Mouse (Mus musculus): ENCODE measurements around the gene Rimkla. TPM values are rescaled to one million over a fixed set of nuclear protein-coding genes. Genes with fewer than 3 reads are reported as not detected.
"Not testable (repeated sequence)": the region's sequence is repeated elsewhere in the genome, so short reads cannot be mapped to it uniquely, and the experiment has no call there.

Rimkla gene
- total RNA-seq (2015; ENCODE audit: low replicate concordance) (not detected in 2 replicates), total RNA-seq (2017; ENCODE audit: low replicate concordance) (not detected in 2 replicates)

DNA sequence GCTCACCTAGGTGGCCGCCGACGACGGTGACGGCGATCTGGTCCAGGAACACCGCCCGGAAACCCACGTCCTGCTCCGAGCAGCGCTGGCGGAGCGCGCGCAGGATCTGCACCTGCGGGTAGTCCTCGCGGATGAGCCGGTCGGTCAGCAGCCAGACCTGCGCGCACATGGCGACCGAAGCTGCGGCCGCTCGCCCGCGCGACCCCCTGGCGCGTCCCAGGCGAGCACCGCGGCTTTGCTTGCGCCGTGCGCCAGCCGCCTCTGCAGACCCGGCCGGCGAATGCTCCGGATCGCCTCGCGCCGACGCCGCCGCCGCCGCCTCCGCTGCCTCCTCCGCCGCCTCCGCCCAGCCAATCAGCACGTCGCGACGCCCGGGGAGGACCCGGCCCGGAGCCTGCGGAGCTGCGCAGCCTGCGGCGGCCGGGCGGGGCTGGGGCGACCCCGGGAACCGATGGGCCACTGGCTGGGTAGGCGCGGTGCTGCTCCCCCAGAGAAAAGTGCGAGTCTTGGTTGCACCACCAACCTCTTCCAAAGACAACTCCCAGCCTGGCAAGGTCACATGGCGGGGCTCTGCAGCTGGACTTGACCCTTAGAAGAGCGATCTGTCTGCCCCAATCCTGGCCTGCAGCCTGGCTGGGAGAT lies at the start of gene Rimkla:
Rimkla (minus strand) TSS at position 338 of the 642 bp plus-strand sequence.
- no peak for ATAC-seq (replicated peaks; ENCODE audit: low FRiP score, poor library complexity, severe bottlenecking)

DNA sequence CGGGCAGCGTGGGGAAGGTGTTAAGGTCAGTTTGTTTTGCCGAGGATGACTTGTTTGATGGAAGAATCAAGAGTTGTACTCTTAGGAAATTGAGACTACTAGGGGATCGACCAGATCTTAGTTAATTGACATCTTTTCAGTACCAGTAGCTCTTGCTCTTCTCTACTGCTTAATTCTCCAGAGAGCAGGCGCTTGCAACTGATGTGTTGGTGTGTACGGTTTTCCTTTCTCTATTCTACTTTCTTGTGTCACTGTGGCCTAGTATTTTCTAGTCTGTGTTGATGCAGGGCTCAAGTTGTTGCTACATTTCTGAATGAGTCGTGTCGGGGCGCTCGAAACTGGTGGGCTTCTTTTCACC lies 48.1 kb upstream of the Rimkla start:
- ATAC-seq (replicated peaks; ENCODE audit: low FRiP score, poor library complexity, severe bottlenecking) = no peak

DNA sequence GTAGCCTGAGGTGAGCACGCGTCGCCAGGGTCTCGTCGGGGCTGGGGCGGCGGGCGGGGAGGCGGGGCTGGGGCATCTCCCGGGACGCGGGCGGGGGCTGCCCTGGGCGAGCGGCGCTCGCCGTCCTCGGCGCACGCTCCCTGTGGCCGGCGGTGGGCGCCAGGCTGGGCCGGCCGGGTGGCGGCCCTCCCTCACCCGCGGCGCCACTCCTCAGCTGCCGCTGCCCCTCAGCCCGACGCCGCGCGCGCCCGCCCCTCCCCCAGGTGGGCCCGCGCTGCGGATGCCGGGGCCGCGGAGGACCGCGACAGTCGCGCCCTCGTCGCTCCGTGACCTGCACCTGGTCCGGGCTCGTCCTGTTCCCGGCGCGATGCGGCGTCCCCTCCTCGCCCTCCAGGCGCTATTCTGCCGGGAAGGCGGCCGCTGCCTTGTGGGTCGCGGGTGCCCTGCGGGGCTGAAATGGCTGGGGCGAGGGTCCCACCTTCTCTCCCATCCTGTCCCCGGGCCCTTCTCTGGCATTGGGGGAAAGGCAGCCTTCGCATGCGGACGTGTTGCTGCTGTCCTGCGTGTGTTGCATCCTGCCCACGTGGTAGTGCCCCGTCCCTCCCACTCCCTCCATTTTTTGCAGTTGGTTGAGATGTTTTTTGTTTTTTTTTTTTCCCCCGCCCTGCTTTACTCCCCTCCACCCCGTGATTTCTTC lies 47.6 kb upstream of the Rimkla start:
- peak; percentile 45; the same call in 1 of the 2 replicates for ATAC-seq (replicated peaks; ENCODE audit: low FRiP score, poor library complexity, severe bottlenecking)

DNA sequence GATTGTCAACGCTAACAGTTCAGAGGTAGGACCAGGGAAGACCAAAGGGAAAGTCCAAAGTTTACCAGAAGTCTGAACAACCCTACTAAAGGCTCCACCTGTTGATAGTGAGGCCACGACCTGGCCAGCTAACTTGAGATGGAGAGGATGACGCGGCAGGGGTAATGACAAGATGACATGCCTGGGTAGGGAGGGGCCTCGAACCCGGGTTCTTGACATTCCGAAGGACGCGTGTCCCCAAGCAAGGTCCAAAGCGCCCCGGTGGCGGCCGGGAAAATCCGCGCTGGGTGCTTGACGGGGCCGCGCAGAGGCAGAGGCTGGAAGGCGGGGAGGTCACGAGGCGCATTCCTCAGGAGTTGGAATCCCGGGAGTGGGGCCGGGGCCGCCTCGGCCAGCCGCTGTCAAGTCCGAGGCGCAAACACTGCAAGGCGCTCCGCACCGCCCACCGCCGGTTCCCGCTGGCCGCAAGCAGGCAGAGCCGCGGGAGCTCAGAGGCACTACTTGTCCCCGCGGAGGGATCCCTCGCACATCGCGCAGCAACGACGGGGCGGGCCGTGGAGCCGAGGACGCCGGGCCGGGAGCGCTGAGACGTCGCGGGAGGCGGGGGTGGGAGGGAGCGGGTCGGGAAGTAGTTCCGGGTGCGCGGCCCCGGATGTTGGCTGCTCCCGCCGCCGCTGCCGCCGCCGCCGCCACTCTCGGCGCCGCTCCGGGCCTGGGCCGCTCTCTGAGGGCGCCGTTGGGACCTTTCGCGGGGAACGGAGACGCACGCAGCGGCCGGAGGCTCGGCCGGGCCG lies 46.8 kb upstream of the Rimkla start, which contains the start of gene Frg2f1:
Frg2f1 (minus strand) TSS at position 499 of the 794 bp plus-strand sequence.
- peak; percentile 89 for ATAC-seq (replicated peaks; ENCODE audit: low FRiP score, poor library complexity, severe bottlenecking)

DNA sequence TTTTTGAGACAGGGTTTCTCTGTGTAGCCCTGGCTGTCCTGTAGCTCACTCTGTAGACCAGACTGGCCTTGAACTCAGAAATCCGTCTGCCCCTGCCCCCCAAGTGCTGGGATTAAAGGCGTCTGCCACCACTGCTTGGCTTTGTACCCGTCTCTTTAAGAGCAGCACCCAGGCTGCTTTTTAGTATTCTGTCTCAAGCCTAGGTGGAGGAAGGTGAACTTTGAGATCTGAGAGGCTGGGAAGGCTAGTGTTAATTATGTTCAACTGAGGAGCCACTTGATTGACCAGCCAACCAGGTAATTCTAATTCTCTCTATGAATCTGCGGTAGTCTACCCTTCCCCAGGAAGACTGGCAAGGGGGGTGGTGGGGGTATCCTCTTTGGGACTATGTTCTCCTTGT lies 45.0 kb upstream of the Rimkla start:
- ATAC-seq (replicated peaks; ENCODE audit: low FRiP score, poor library complexity, severe bottlenecking) = no peak

DNA sequence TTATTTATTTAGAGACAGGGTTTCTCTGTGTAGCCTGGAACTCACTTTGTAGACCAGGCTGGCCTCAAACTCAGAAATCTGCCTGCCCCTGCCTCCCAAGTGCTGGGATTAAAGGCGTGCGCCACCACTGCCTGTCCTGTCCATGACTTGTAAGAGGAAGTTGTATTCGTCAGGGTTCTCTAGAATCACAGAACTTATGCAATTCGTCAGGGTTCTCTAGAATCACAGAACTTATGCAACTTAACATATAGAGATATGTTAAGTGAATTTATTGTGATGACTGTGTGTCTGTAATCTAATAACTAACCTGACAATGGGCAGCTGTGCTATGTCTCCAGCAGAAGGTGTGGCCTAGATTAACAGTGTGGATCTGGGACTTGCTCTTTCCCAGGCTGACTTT lies 44.2 kb upstream of the Rimkla start, which contains the start of gene Foxj3:
Foxj3 (plus strand) TSS at position 390 of the 400 bp plus-strand sequence.
- not testable (repeated sequence) for ATAC-seq (replicated peaks; ENCODE audit: low FRiP score, poor library complexity, severe bottlenecking)

DNA sequence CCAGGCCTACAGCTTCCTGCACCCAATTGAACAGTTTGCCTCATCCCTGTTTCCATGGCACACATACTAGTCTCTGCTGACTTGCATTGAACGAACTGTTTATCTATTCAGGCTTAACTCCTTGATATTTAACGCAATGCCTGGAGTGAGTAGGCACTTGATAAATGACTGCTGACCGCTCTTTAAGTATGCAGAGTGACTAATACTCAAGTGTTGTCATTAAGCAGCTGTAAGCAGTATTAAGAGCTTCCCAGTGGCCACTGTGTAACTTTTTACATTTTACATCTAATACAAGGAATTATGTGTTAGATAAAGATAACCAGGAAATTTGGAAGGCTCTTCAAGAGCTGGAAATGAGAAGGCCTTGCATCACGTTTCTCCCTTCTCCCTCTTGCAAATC lies 42.7 kb upstream of the Rimkla start:
- ATAC-seq (replicated peaks; ENCODE audit: low FRiP score, poor library complexity, severe bottlenecking) = no peak

DNA sequence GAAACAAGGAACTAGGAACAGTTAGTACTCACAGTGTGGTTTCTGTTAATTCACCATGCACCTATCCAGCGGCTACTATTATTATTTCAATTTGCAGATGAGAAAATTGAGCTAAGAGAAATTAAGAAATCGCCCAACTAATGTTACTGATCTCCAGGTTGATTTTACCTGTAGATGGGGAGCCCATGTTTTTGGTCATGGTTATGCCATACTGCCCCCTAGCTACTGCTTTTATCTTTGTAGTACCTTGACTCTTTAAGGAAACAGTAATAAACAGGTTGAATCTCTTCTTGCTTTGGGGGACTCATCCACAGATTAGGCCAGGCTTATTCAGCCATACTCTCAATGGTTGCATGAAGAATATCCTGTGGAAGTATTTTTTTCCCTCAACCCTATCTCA lies 39.4 kb upstream of the Rimkla start:
- no peak for ATAC-seq (replicated peaks; ENCODE audit: low FRiP score, poor library complexity, severe bottlenecking)

DNA sequence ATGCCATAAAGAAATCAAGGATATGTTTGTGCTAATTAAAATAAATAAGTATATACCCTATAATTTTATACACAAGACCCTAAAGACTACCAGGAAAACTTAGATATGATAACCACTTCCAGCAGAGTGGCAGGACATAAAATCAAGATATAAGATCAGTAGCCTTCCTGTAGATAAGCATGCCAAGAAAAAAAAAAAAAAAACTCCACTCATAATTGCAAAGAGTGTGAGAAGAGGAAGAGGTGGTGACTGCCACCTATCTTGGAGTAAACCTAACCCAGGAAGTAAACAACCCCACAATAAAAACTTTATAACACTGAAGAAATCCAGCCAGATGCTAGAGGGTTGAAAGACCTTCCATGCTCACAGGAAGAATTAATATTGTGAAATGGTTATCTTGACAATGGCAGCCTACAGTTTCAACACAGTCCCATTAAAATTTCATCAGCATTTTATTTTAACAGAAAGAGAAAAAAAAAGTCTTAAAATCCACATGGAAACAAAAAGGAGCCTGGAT lies 34.0 kb upstream of the Rimkla start:
- ATAC-seq (replicated peaks; ENCODE audit: low FRiP score, poor library complexity, severe bottlenecking) = no peak

DNA sequence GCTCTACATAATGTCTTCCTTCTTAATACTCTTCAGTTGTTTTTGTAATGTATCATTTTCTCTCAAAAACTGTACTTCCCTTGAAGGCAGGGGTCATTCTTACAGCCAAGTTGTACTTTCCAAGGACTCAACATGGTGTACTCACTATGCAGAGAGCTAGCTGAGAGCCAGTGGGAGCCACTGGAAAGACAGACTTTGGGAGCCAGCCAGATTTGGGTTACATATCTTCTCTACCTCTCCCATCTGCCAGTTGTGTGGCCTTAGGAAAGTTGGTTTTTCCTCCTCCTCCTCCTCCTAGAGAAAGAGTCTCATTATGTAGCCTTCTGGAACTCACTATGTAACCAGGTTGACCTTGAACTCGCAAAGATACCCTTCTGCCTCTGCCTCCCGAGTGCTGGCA lies 32.0 kb upstream of the Rimkla start:
- ATAC-seq (replicated peaks; ENCODE audit: low FRiP score, poor library complexity, severe bottlenecking) = no peak

DNA sequence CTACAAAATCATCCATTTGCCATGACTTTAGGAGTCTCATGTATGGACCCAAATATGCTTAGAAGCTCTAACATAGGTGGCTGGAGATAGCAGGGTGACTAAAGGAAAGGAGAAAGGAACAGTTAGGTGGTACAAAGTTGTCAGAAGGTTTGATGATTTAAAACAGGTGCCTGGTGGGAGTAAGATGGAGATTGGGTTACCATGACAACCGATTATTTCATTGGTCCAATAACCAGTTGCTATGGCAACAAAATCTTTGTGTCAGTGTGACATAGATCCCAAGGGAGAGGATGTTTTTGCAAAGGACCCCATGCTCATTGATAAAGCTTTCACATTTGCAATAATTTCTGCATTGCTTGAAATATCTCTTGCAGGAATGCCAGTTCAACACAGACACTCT lies 31.6 kb upstream of the Rimkla start:
- no peak for ATAC-seq (replicated peaks; ENCODE audit: low FRiP score, poor library complexity, severe bottlenecking)

DNA sequence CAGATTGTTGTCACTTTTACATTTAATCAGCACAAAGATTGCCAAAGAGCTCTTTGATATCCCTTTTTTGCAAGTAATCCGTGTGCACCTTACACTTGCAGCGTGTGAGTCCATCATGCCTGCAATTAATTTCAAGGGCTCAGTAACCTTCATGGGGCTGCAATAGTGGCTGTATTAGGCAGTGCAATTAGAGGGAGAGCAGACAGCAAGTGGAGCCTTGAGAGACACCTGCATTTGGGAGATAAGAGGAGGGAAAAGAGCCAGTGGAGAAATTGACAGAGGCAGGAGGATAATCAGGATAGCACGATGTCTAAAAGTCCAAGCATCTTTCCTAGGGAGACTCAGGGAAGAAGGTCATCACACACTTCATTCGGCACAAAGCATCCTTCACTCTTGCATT lies 31.1 kb upstream of the Rimkla start:
- no peak for ATAC-seq (replicated peaks; ENCODE audit: low FRiP score, poor library complexity, severe bottlenecking)

DNA sequence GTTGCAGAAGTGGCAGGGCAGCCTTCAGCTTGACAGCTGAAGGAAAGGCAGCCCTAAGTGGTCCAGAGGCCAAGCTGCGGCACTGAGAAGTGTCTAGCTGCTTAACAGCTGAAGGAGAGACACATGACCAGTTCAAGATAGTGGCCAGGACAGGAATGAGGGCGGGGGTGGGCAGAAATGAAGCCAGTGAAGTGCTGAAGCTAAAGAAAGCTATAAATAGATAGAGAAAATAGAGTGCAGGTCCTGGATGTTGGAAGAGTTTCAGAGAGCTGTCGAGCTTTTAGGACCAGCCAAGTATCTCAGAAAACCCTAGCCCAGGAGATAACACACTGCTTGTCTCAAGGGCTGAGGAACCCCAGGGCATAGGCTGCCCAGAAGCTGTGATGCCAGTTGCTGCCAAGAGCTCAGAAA lies 20.3 kb upstream of the Rimkla start:
- no peak for ATAC-seq (replicated peaks; ENCODE audit: low FRiP score, poor library complexity, severe bottlenecking)

DNA sequence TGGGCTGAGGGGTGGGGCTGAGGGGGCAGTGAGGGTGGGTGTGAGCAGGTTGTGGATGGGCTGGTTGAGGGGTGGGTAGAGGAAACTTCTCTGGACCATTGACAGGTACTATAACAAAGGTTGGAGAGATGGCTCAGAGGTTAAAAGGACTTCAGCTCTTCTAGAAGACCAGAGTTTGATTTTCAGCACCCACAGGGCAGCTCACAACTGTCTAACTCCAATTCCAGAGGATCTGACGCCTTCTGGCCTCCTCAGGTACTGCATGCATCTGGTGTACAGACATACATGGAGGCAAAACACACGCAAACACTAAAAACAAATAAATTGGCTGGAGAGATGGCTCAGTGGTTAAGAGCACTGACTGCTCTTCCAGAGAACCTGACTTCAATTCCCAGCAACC lies 19.2 kb upstream of the Rimkla start:
- ATAC-seq (replicated peaks; ENCODE audit: low FRiP score, poor library complexity, severe bottlenecking) = no peak

DNA sequence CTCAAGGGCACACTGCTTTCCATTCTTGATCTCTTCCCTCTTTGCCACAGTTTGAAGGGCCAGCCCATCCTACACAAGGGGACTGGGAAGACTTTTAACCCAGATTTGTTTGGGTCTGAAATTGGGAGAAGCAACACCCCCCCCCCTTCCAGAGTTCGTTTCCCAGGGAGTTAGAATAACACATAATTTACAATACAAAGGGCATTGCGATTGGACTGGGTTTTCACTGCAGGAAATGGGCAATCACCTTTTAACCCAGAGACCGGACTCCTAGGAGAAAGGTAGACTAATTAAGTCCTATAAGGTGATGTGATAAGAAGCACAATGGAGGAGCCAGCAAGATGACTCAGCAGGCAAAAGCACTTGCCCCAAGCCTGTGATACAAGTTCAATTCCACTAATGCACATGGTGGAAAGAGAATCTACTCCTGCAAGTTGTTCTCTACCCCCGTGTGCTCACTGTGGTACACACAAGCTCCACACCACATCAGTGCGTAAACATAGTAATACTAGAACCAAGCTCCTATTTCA lies 6.0 kb upstream of the Rimkla start:
- no peak for ATAC-seq (replicated peaks; ENCODE audit: low FRiP score, poor library complexity, severe bottlenecking)

DNA sequence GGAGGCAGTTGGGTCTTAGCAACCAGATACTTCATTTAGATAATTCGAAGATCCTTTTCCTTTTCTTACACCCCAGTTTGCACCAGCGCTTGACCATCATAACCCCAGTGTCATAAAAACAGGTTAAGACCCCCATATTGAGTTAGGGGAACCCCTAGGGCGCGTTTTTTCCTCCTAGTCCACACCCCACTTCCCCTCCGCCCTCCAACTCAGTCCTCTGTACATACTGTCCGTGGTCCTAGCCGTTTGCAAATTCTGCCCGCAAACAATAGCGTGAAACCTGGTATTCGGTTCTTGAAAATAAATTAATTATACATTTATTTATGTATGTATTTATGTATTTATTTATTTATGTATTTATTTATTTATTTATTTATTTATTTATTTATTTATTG lies 502 bp upstream of the Rimkla start:
- no peak for ATAC-seq (replicated peaks; ENCODE audit: low FRiP score, poor library complexity, severe bottlenecking)

DNA sequence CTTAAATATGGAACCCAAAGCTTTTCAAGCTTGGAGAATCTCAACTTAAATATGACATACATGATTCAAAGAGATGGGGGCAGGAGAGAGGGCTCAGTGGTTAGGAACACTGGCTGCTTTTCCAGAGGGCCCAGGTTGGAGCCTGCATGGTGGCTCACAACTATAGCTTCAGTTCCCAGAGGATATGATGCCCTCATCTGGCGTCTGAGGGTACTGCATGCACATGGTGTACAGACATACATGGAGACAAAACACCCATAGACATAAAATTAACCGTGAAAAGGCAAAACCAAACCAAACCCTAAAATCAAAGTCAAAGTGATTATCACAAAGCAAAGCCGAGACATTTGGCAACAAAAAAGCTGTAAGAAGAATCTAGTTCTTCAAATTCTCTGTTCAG lies 1.6 kb downstream of the Rimkla start:
- ATAC-seq (replicated peaks; ENCODE audit: low FRiP score, poor library complexity, severe bottlenecking) = no peak

DNA sequence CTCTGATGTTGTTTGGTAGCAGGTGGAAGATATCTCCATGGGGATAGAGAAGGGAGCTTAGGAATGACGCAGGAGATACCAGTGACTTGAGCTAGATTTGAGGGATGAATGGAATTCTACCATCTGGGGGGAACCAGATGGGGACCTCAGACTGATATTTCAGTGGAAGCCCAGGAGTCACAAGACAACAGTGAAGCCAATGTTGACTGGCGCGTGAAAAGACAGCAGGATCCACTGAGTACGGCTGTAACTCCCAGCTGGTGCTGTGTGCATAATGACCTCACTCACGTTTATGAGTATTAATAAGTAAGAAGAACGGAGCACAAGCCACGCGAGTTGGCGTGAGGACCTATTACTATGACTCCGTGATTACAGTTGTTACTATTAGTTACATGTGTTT lies 2.8 kb downstream of the Rimkla start:
- no peak for ATAC-seq (replicated peaks; ENCODE audit: low FRiP score, poor library complexity, severe bottlenecking)

DNA sequence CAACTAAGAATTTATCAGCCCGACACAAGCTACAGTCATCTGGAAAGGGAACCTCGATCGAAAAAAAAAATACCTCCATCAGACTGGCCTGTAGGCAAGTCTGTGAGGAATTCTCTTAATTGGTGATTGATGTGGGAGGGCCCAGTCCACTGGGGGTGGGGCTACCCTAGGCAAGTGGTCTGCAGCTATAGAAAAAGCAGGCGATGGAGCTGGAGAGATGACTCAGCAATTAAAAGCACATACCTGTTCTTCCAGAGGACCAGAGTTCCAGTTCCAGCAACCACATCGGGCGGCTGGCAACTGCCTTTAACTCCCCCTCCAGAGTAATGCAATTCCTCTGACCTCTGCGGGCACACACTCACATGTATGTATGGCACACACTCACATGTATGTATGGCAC lies 7.5 kb downstream of the Rimkla start:
- ATAC-seq (replicated peaks; ENCODE audit: low FRiP score, poor library complexity, severe bottlenecking) = no peak

DNA sequence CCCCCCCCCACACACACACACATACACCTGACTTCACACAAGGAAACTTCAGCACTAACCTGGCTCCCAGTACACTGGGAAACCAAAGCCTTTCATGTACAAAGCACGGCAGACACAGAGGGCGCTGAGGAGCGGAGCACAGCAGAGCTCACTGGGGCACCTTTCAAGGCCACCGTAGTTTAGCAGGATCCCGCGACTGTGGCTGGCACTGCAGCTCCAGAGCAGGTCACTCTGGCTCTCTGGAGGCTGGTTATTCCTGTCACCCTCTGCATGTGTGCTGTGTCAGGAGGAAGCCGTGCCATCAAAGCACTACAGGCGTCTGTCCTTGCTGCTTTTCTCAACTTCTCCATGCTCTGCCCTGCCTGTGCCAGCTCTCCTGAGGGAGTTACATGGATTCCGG lies 9.4 kb downstream of the Rimkla start:
- no peak for ATAC-seq (replicated peaks; ENCODE audit: low FRiP score, poor library complexity, severe bottlenecking)

Data from erythroblast, adult 5-6 weeks (primary cell).